Mouse (Mus musculus): ENCODE data around the gene Cylc2.

Gene Cylc2

GRCm38 (mm10) chr4:51216378-51216777 lies at the start of gene Cylc2:
TSS of gene Cylc2 (plus strand) at chr4:51216678.
- no peak for DNase-seq
